8 mouse cellular contexts compared by ENCODE assay signal in the genomic region with DNA sequence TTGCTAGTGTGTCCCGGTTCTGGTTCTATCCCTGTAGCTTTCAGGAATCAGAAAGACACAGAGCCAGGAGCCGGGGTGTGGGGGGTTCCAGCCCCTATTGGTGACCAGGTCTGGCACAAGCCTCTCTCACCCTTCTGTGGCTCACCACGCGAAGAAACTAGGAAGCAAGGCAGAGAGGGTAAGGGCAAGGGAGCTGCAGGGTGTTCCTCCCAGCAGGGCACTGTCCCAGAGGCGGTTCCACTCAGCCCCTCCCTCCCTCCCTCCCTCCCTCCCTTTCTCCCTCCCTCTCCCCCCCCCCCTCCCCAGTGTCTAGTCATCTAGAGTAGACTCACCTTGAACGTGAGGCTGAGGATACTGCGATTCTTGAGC. TPM values are rescaled to one million over a fixed set of nuclear protein-coding genes. Genes with fewer than 3 reads are reported as not detected.
DNase-seq lines count a peak whose midpoint lies in the region; ATAC-seq lines count a peak whose summit lies in the region.

No protein-coding gene starts in this region.

- H3K36me3 ChIP-seq in lung, embryonic 15.5 days: no peaks in the 10 kb centered on the region
- H3K36me3 ChIP-seq in forebrain, embryonic 15.5 days: no peaks in the 10 kb centered on the region
- H3K36me3 ChIP-seq in limb, embryonic 11.5 days (ENCODE audit: control insufficient read depth, insufficient read depth, low read length): no peaks in the 10 kb centered on the region

- peak overlapping the region; percentile 38 for H3K4me3 ChIP-seq in lung, embryonic 15.5 days
- peak overlapping the region; percentile 22 for H3K4me3 ChIP-seq in forebrain, embryonic 15.5 days
- no peak overlapping the region; the same call in 1 of the 2 replicates for H3K4me3 ChIP-seq in limb, embryonic 11.5 days (ENCODE audit: low read depth, low read length)

- peak overlapping the region; percentile 86 for H3K4me2 ChIP-seq in lung, embryonic 15.5 days
- peak overlapping the region; percentile 34 for H3K4me2 ChIP-seq in forebrain, embryonic 15.5 days (replicated peaks)
- H3K4me2 ChIP-seq in limb, embryonic 11.5 days (ENCODE audit: low read depth, severe bottlenecking): peak overlapping the region; percentile 41

- no peak overlapping the region for H3K27ac ChIP-seq in lung, embryonic 15.5 days
- H3K27ac ChIP-seq in forebrain, embryonic 15.5 days (replicated peaks): no peak overlapping the region
- no peak overlapping the region for H3K27ac ChIP-seq in limb, embryonic 11.5 days (replicated peaks; ENCODE audit: low read depth, low read length)

- no peaks in the 10 kb centered on the region for H3K27me3 ChIP-seq in lung, embryonic 15.5 days
- H3K27me3 ChIP-seq in forebrain, embryonic 15.5 days: 0 out of 2 replicates have a peak, but pooled peaks cover 6% of the 10 kb centered on the region
- H3K27me3 ChIP-seq in limb, embryonic 11.5 days (ENCODE audit: control insufficient read depth, insufficient read depth, low read length): no peaks in the 10 kb centered on the region

- no peak for DNase-seq in lung, postnatal 25 days (ENCODE audit: low spot score)
- no peak for DNase-seq in limb, embryonic 11.5 days (ENCODE audit: low spot score)
- DNase-seq in naive thymus-derived CD4-positive, alpha-beta T cell, adult 2 months (ENCODE audit: low read depth): peak; percentile 42
- DNase-seq in frontal cortex, postnatal 36 days (ENCODE audit: low spot score in 2 of 2): no peak
- DNase-seq in cerebellum, adult 11-12 months: no peak
- no peak for DNase-seq in left cerebral cortex, postnatal 14 days (ENCODE audit: low spot score in 2 of 2)

- ATAC-seq in lung, embryonic 15.5 days (ENCODE audit: borderline replicate concordance, extremely low read depth, low FRiP score, low TSS enrichment): peak; percentile 83; the same call in 1 of the 2 replicates
- ATAC-seq in forebrain, embryonic 15.5 days (replicated peaks): peak; percentile 66
- ATAC-seq in limb, embryonic 11.5 days (ENCODE audit: insufficient number of reproducible peaks, low FRiP score, low TSS enrichment, low read depth): no peak

- 2% methylated on average over 7 of the region's 7 CpGs for WGBS in lung, embryonic 15.5 days
- 6% methylated on average over 7 of the region's 7 CpGs for WGBS in forebrain, embryonic 15.5 days
- WGBS in limb, embryonic 11.5 days: 3% methylated on average over 7 of the region's 7 CpGs

- intact Hi-C loops in left cerebral cortex, postnatal 14 days (cut with DNase I): no loop called here

- peaks cover 5% of the 10 kb centered on the region; the same call in 1 of the 2 replicates for H3K4me1 ChIP-seq in lung, embryonic 15.5 days
- 0 out of 2 replicates have a peak, but pooled peaks cover 4% of the 10 kb centered on the region for H3K4me1 ChIP-seq in forebrain, embryonic 15.5 days
- H3K4me1 ChIP-seq in limb, embryonic 11.5 days (ENCODE audit: control insufficient read depth, insufficient read depth, low read length): no peaks in the 10 kb centered on the region

- H3K9ac ChIP-seq in lung, embryonic 15.5 days: peak overlapping the region; percentile 46; the same call in 1 of the 2 replicates
- H3K9ac ChIP-seq in forebrain, embryonic 15.5 days (replicated peaks): no peak overlapping the region; the same call in 1 of the 2 replicates
- H3K9ac ChIP-seq in limb, embryonic 11.5 days (ENCODE audit: low read length): no peak overlapping the region

- no peaks in the 10 kb centered on the region for H3K9me3 ChIP-seq in lung, embryonic 15.5 days
- H3K9me3 ChIP-seq in forebrain, embryonic 15.5 days: no peaks in the 10 kb centered on the region
- H3K9me3 ChIP-seq in limb, embryonic 11.5 days (ENCODE audit: control insufficient read depth, low read length): no peaks in the 10 kb centered on the region

RNA-seq across cellular contexts. Expression of gene Trim14, which starts 8.4 kb away (rescaled TPM):
- polyA plus RNA-seq in lung, embryonic 15.5 days (2015; fragmentation: Nextera tagmentation; extraction: Ambion mirVana): 2.2 and 2.7 TPM in 2 replicates
- polyA plus RNA-seq in forebrain, embryonic 15.5 days (2015; fragmentation: Nextera tagmentation; extraction: Ambion mirVana): 0.48 and 1.2 TPM in 2 replicates
- polyA plus RNA-seq in limb, embryonic 11.5 days (2014; fragmentation: Nextera tagmentation; extraction: Ambion mirVana): 0.36 and 0.95 TPM in 2 replicates
- total RNA-seq in left cerebral cortex, postnatal 14 days (2021): 1 to 10 TPM in 1 of 2 experiments, under 1 TPM in 1; 0.47 to 1.5 TPM

RNA-seq across cellular contexts. Expression of gene Nans, which starts 38.5 kb away (rescaled TPM):
- polyA plus RNA-seq in lung, embryonic 15.5 days (2015; fragmentation: Nextera tagmentation; extraction: Ambion mirVana): 84.7 and 90.6 TPM in 2 replicates
- 78.5 and 84.2 TPM in 2 replicates for polyA plus RNA-seq in forebrain, embryonic 15.5 days (2015; fragmentation: Nextera tagmentation; extraction: Ambion mirVana)
- 94.8 and 98.0 TPM in 2 replicates for polyA plus RNA-seq in limb, embryonic 11.5 days (2014; fragmentation: Nextera tagmentation; extraction: Ambion mirVana)
- 10 to 100 TPM; 20.8 to 24.5 TPM for total RNA-seq in left cerebral cortex, postnatal 14 days (2021)

Comparison
In these comparisons a context has a peak if more than half of its experiments do, and no peak if none do; other contexts are left out.
1. H3K4me2 ChIP-seq: peak in every context shown above with its lines; median percentile 86 in lung, embryonic 15.5 days; 41 in limb, embryonic 11.5 days; 34 in forebrain, embryonic 15.5 days.